Mouse (Mus musculus): Measurements from ENCODE around the gene Tpst2. TPM values are rescaled to one million over a fixed set of nuclear protein-coding genes. Genes with fewer than 3 reads are reported as not detected.
A peak's percentile ranks its signal among the peaks of the same experiment; 100 is the strongest.

Gene Tpst2
- polyA plus RNA-seq, 1 experiment from 2014 or later = 29.0 TPM

GRCm38 (mm10) chr5:112238781-112239482, 37.6 kb upstream of the Tpst2 start:
- Histone ChIP-seq H3K9me3 (ENCODE audit: control insufficient read depth, low read length) (no peaks in the 10 kb centered on the region), H3K36me3 (replicated peaks; ENCODE audit: control insufficient read depth, insufficient read depth) (no peaks in the 10 kb centered on the region), H3K4me2 (replicated peaks) (no peak overlapping the region), H3K9ac (no peak overlapping the region), H3K27ac (peak overlapping the region; percentile 90), H3K27me3 (ENCODE audit: control insufficient read depth, insufficient read depth, low read length) (no peaks in the 10 kb centered on the region), H3K4me1 (replicated peaks; ENCODE audit: control insufficient read depth, insufficient read depth, low read length) (peaks cover 21% of the 10 kb centered on the region), H3K4me3 (replicated peaks; ENCODE audit: low read length) (no peak overlapping the region)
- WGBS = 37% methylated on average over 3 of the region's 3 CpGs
- ATAC-seq (ENCODE audit: low FRiP score) (peak; percentile 21; the same call in 1 of the 2 replicates), DNase-seq (ENCODE audit: low spot score) (no peak)

GRCm38 (mm10) chr5:112240761-112241160, 35.7 kb upstream of the Tpst2 start:
- 2% methylated on average over 10 of the region's 10 CpGs for WGBS
- Histone ChIP-seq H3K9me3 (ENCODE audit: control insufficient read depth, low read length) (no peaks in the 10 kb centered on the region), H3K36me3 (replicated peaks; ENCODE audit: control insufficient read depth, insufficient read depth) (no peaks in the 10 kb centered on the region), H3K9ac (no peak overlapping the region), H3K4me1 (replicated peaks; ENCODE audit: control insufficient read depth, insufficient read depth, low read length) (peaks cover 21% of the 10 kb centered on the region), H3K27ac (no peak overlapping the region), H3K4me3 (replicated peaks; ENCODE audit: low read length) (no peak overlapping the region), H3K4me2 (replicated peaks) (no peak overlapping the region), H3K27me3 (ENCODE audit: control insufficient read depth, insufficient read depth, low read length) (no peaks in the 10 kb centered on the region)
- ATAC-seq (ENCODE audit: low FRiP score) (peak; percentile 47; the same call in 1 of the 2 replicates), DNase-seq (ENCODE audit: low spot score) (peak; percentile 92)

GRCm38 (mm10) chr5:112241849-112242248, 34.6 kb upstream of the Tpst2 start:
- H3K4me2 ChIP-seq (replicated peaks) = no peak overlapping the region
- H3K27ac ChIP-seq = no peak overlapping the region
- no peaks in the 10 kb centered on the region for H3K36me3 ChIP-seq (replicated peaks; ENCODE audit: control insufficient read depth, insufficient read depth)
- DNase-seq (ENCODE audit: low spot score) = no peak
- no peak overlapping the region for H3K4me3 ChIP-seq (replicated peaks; ENCODE audit: low read length)
- H3K9ac ChIP-seq = no peak overlapping the region
- H3K4me1 ChIP-seq (replicated peaks; ENCODE audit: control insufficient read depth, insufficient read depth, low read length) = peaks cover 17% of the 10 kb centered on the region
- H3K9me3 ChIP-seq (ENCODE audit: control insufficient read depth, low read length) = no peaks in the 10 kb centered on the region
- H3K27me3 ChIP-seq (ENCODE audit: control insufficient read depth, insufficient read depth, low read length) = no peaks in the 10 kb centered on the region
- WGBS = 83% methylated on average over 2 of the region's 2 CpGs
- ATAC-seq (ENCODE audit: low FRiP score) = no peak

GRCm38 (mm10) chr5:112242361-112242778, 34.1 kb upstream of the Tpst2 start:
- Histone ChIP-seq H3K9me3 (ENCODE audit: control insufficient read depth, low read length) (no peaks in the 10 kb centered on the region), H3K4me1 (replicated peaks; ENCODE audit: control insufficient read depth, insufficient read depth, low read length) (peaks cover 11% of the 10 kb centered on the region)
- no peak for DNase-seq (ENCODE audit: low spot score)

GRCm38 (mm10) chr5:112243041-112243440, 33.5 kb upstream of the Tpst2 start:
- DNase-seq (ENCODE audit: low spot score) = no peak
- ATAC-seq (ENCODE audit: low FRiP score) = no peak
- WGBS = 58% methylated on average over 5 of the region's 5 CpGs

More at GRCm38 (mm10) chr5:112242361-112242778, 34.1 kb upstream of the Tpst2 start:
- Histone ChIP-seq H3K27ac (no peak overlapping the region), H3K36me3 (replicated peaks; ENCODE audit: control insufficient read depth, insufficient read depth) (no peaks in the 10 kb centered on the region), H3K4me3 (replicated peaks; ENCODE audit: low read length) (no peak overlapping the region), H3K27me3 (ENCODE audit: control insufficient read depth, insufficient read depth, low read length) (no peaks in the 10 kb centered on the region), H3K4me2 (replicated peaks) (no peak overlapping the region), H3K9ac (no peak overlapping the region)
- ATAC-seq (ENCODE audit: low FRiP score) = no peak
- 63% methylated on average over 5 of the region's 5 CpGs for WGBS

GRCm38 (mm10) chr5:112243539-112244274, 32.8 kb upstream of the Tpst2 start:
- ATAC-seq (ENCODE audit: low FRiP score) = no peak

More at GRCm38 (mm10) chr5:112243041-112243440, 33.5 kb upstream of the Tpst2 start:
- Histone ChIP-seq H3K9me3 (ENCODE audit: control insufficient read depth, low read length) (no peaks in the 10 kb centered on the region), H3K9ac (no peak overlapping the region), H3K36me3 (replicated peaks; ENCODE audit: control insufficient read depth, insufficient read depth) (no peaks in the 10 kb centered on the region), H3K4me3 (replicated peaks; ENCODE audit: low read length) (no peak overlapping the region), H3K4me1 (replicated peaks; ENCODE audit: control insufficient read depth, insufficient read depth, low read length) (peaks cover 5% of the 10 kb centered on the region; the same call in 1 of the 2 replicates), H3K27ac (no peak overlapping the region), H3K27me3 (ENCODE audit: control insufficient read depth, insufficient read depth, low read length) (no peaks in the 10 kb centered on the region), H3K4me2 (replicated peaks) (no peak overlapping the region)

GRCm38 (mm10) chr5:112244275-112244562, 32.3 kb upstream of the Tpst2 start:
- Histone ChIP-seq H3K9me3 (ENCODE audit: control insufficient read depth, low read length) (no peaks in the 10 kb centered on the region), H3K4me1 (replicated peaks; ENCODE audit: control insufficient read depth, insufficient read depth, low read length) (no peaks in the 10 kb centered on the region), H3K9ac (no peak overlapping the region), H3K4me3 (replicated peaks; ENCODE audit: low read length) (no peak overlapping the region), H3K27me3 (ENCODE audit: control insufficient read depth, insufficient read depth, low read length) (no peaks in the 10 kb centered on the region), H3K27ac (no peak overlapping the region), H3K36me3 (replicated peaks; ENCODE audit: control insufficient read depth, insufficient read depth) (no peaks in the 10 kb centered on the region), H3K4me2 (replicated peaks) (no peak overlapping the region)
- WGBS = 91% methylated on average over 1 of the region's 1 CpGs
- no peak for ATAC-seq (ENCODE audit: low FRiP score)
- no peak for DNase-seq (ENCODE audit: low spot score)

More at GRCm38 (mm10) chr5:112243539-112244274, 32.8 kb upstream of the Tpst2 start:
- H3K27ac ChIP-seq = no peak overlapping the region
- H3K36me3 ChIP-seq (replicated peaks; ENCODE audit: control insufficient read depth, insufficient read depth) = no peaks in the 10 kb centered on the region
- H3K4me3 ChIP-seq (replicated peaks; ENCODE audit: low read length) = no peak overlapping the region
- H3K4me1 ChIP-seq (replicated peaks; ENCODE audit: control insufficient read depth, insufficient read depth, low read length) = no peaks in the 10 kb centered on the region
- WGBS = 74% methylated on average over 10 of the region's 10 CpGs
- H3K9ac ChIP-seq = no peak overlapping the region
- no peak for DNase-seq (ENCODE audit: low spot score)
- H3K4me2 ChIP-seq (replicated peaks) = no peak overlapping the region
- H3K9me3 ChIP-seq (ENCODE audit: control insufficient read depth, low read length) = no peaks in the 10 kb centered on the region
- no peaks in the 10 kb centered on the region for H3K27me3 ChIP-seq (ENCODE audit: control insufficient read depth, insufficient read depth, low read length)

- ATAC-seq (ENCODE audit: low FRiP score) = no peak
Measured at GRCm38 (mm10) chr5:112244890-112245615, 31.4 kb upstream of the Tpst2 start.

GRCm38 (mm10) chr5:112247399-112247798, 29.1 kb upstream of the Tpst2 start:
- Histone ChIP-seq H3K36me3 (replicated peaks; ENCODE audit: control insufficient read depth, insufficient read depth) (no peaks in the 10 kb centered on the region), H3K27me3 (ENCODE audit: control insufficient read depth, insufficient read depth, low read length) (no peaks in the 10 kb centered on the region), H3K4me3 (replicated peaks; ENCODE audit: low read length) (no peak overlapping the region), H3K4me2 (replicated peaks) (no peak overlapping the region), H3K27ac (no peak overlapping the region), H3K9me3 (ENCODE audit: control insufficient read depth, low read length) (no peaks in the 10 kb centered on the region), H3K9ac (no peak overlapping the region), H3K4me1 (replicated peaks; ENCODE audit: control insufficient read depth, insufficient read depth, low read length) (no peaks in the 10 kb centered on the region)
- 56% methylated on average over 8 of the region's 8 CpGs for WGBS
- DNase-seq (ENCODE audit: low spot score) (no peak), ATAC-seq (ENCODE audit: low FRiP score) (no peak)

More at GRCm38 (mm10) chr5:112244890-112245615, 31.4 kb upstream of the Tpst2 start:
- 46% methylated on average over 8 of the region's 8 CpGs for WGBS
- Histone ChIP-seq H3K4me1 (replicated peaks; ENCODE audit: control insufficient read depth, insufficient read depth, low read length) (no peaks in the 10 kb centered on the region), H3K27ac (no peak overlapping the region), H3K4me3 (replicated peaks; ENCODE audit: low read length) (no peak overlapping the region), H3K36me3 (replicated peaks; ENCODE audit: control insufficient read depth, insufficient read depth) (no peaks in the 10 kb centered on the region), H3K27me3 (ENCODE audit: control insufficient read depth, insufficient read depth, low read length) (no peaks in the 10 kb centered on the region), H3K9ac (no peak overlapping the region), H3K4me2 (replicated peaks) (no peak overlapping the region), H3K9me3 (ENCODE audit: control insufficient read depth, low read length) (no peaks in the 10 kb centered on the region)
- no peak for DNase-seq (ENCODE audit: low spot score)

All from hindbrain, embryonic 14.5 days (tissue).